8 mouse cellular contexts compared by ENCODE assay signal in genomic region chr4:108834115-108834970, GRCm38 (mm10). TPM values are rescaled to one million over a fixed set of nuclear protein-coding genes. Genes with fewer than 3 reads are reported as not detected.
DNase-seq lines count a peak whose midpoint lies in the region; ATAC-seq and TF ChIP-seq lines count a peak whose summit lies in the region.

Gene Txndc12, plus strand, starts transcription at chr4:108834601.

- H3K4me1 ChIP-seq in CH12.LX (ENCODE audit: control insufficient read depth in 1 of 2, insufficient read depth in 2 of 2): peaks cover 0 to 42% of the 10 kb centered on the region in 2 experiments; a peak in 2 of 4 replicates
- peaks cover 33% of the 10 kb centered on the region for H3K4me1 ChIP-seq in forebrain, embryonic 10.5 days
- peaks cover 42% of the 10 kb centered on the region for H3K4me1 ChIP-seq in heart, embryonic 15.5 days (replicated peaks)
- H3K4me1 ChIP-seq in liver, embryonic 14.5 days (replicated peaks; ENCODE audit: control insufficient read depth in 2 of 2, insufficient read depth in 2 of 2, low read length in 1 of 2): peaks cover 7 to 15% of the 10 kb centered on the region in 2 experiments
- peaks cover 13% of the 10 kb centered on the region; the same call in 1 of the 2 replicates for H3K4me1 ChIP-seq in neural tube, embryonic 11.5 days (ENCODE audit: control insufficient read depth, insufficient read depth, low read length)
- H3K4me1 ChIP-seq in stomach, postnatal 0 days (replicated peaks; ENCODE audit: control insufficient read depth, insufficient read depth): no peaks in the 10 kb centered on the region; the same call in 1 of the 2 replicates

- peak within 1 kb of the TSS; percentile 83 for H3K4me2 ChIP-seq in CH12.LX (ENCODE audit: insufficient read depth, low read depth, poor library complexity, severe bottlenecking)
- peak within 1 kb of the TSS; percentile 83 for H3K4me2 ChIP-seq in heart, embryonic 15.5 days
- H3K4me2 ChIP-seq in liver, embryonic 14.5 days (ENCODE audit: low read depth): peak within 1 kb of the TSS; percentile 94
- peak within 1 kb of the TSS; percentile 84 for H3K4me2 ChIP-seq in neural tube, embryonic 11.5 days (ENCODE audit: low read depth)
- H3K4me2 ChIP-seq in stomach, postnatal 0 days (replicated peaks; ENCODE audit: low read depth): peak within 1 kb of the TSS; percentile 72

- TF ChIP-seq CTCF in CH12.LX (conservative IDR thresholded peaks at IDR 0.05 in 1 of 2, IDR thresholded peaks at IDR 0.05 in 1 of 2; ENCODE audit: low read depth in 2 of 2, low read length in 2 of 2): no peak
- no peak for TF ChIP-seq CTCF in liver, embryonic 14.5 days (IDR thresholded peaks at IDR 0.05; ENCODE audit: low read depth)
- peak; percentile 24; the same call in 1 of the 2 replicates for TF ChIP-seq CTCF in stomach, postnatal 0 days (IDR thresholded peaks at IDR 0.05; ENCODE audit: low read depth)

- WGBS in forebrain, embryonic 10.5 days: under 1% methylated on average over 34 of the region's 34 CpGs
- under 1% methylated on average over 34 of the region's 34 CpGs for WGBS in heart, embryonic 15.5 days
- under 1% methylated on average over 34 of the region's 34 CpGs for WGBS in liver, embryonic 14.5 days (ENCODE audit: insufficient replicate concordance)
- WGBS in neural tube, embryonic 11.5 days: 0% methylated on average over 34 of the region's 34 CpGs
- under 1% methylated on average over 34 of the region's 34 CpGs for WGBS in stomach, postnatal 0 days

- no peak for TF ChIP-seq RAD21 in CH12.LX (IDR thresholded peaks at IDR 0.05; ENCODE audit: low read depth, low read length)

- no peak for TF ChIP-seq EP300 in CH12.LX (IDR thresholded peaks at IDR 0.05; ENCODE audit: low read length)
- TF ChIP-seq EP300 in liver, embryonic 14.5 days (IDR thresholded peaks at IDR 0.05; ENCODE audit: low read depth): peak; percentile 2; the same call in 1 of the 2 replicates
- TF ChIP-seq EP300 in stomach, postnatal 0 days (optimal IDR thresholded peaks at IDR 0.05): no peak

- no peaks in the 10 kb centered on the region for H3K9me3 ChIP-seq in CH12.LX (replicated peaks; ENCODE audit: low read length)
- H3K9me3 ChIP-seq in forebrain, embryonic 10.5 days: no peaks in the 10 kb centered on the region
- H3K9me3 ChIP-seq in heart, embryonic 15.5 days (replicated peaks): no peaks in the 10 kb centered on the region
- no peaks in the 10 kb centered on the region for H3K9me3 ChIP-seq in liver, embryonic 14.5 days (ENCODE audit: control insufficient read depth, low read length)
- no peaks in the 10 kb centered on the region for H3K9me3 ChIP-seq in neural tube, embryonic 11.5 days (ENCODE audit: control insufficient read depth, low read length)
- no peaks in the 10 kb centered on the region for H3K9me3 ChIP-seq in stomach, postnatal 0 days (ENCODE audit: control insufficient read depth, low read length)

- H3K79me2 ChIP-seq in CH12.LX (replicated peaks; ENCODE audit: control insufficient read depth, extremely low read depth, insufficient read depth, poor library complexity, severe bottlenecking): peaks cover 48% of the 10 kb centered on the region

- dilution Hi-C loops in CH12.LX (cut with MboI; ENCODE audit: extremely low pct_ligation_motif_present, extremely low pct_unique_long_range_greater_than_20kb, low sequenced_read_pairs): no loop called here

- peaks cover 8 to 25% of the 10 kb centered on the region in 2 experiments for H3K36me3 ChIP-seq in CH12.LX (replicated peaks in 1 of 2; ENCODE audit: control insufficient read depth in 1 of 2, insufficient read depth in 1 of 2, low read length in 1 of 2)
- peaks cover 18% of the 10 kb centered on the region for H3K36me3 ChIP-seq in forebrain, embryonic 10.5 days (replicated peaks)
- H3K36me3 ChIP-seq in heart, embryonic 15.5 days: peaks cover 6% of the 10 kb centered on the region; the same call in 1 of the 2 replicates
- peaks cover 4% of the 10 kb centered on the region; the same call in 1 of the 2 replicates for H3K36me3 ChIP-seq in liver, embryonic 14.5 days (replicated peaks; ENCODE audit: control insufficient read depth, insufficient read depth, low read depth)
- no peaks in the 10 kb centered on the region for H3K36me3 ChIP-seq in neural tube, embryonic 11.5 days (ENCODE audit: control insufficient read depth, insufficient read depth, low read length)
- H3K36me3 ChIP-seq in stomach, postnatal 0 days (ENCODE audit: control insufficient read depth, insufficient read depth, low read length): no peaks in the 10 kb centered on the region

- ATAC-seq in heart, embryonic 15.5 days (replicated peaks; ENCODE audit: insufficient number of reproducible peaks, insufficient read depth, low FRiP score, low read depth): peak; percentile 78
- peak; percentile 52 for ATAC-seq in liver, embryonic 14.5 days (ENCODE audit: insufficient read depth)
- peak; percentile 77 for ATAC-seq in neural tube, embryonic 11.5 days (ENCODE audit: insufficient read depth, low FRiP score, low TSS enrichment)
- peak; percentile 73 for ATAC-seq in stomach, postnatal 0 days (ENCODE audit: low FRiP score, low TSS enrichment)

- in situ Hi-C loops in CH12.LX (cut with MboI; ENCODE audit: low pct_ligation_motif_present, low pct_unique_long_range_greater_than_20kb, low sequenced_read_pairs): no loop called here

- H3K9ac ChIP-seq in CH12.LX (ENCODE audit: insufficient read depth, low read depth): peak within 1 kb of the TSS; percentile 98
- H3K9ac ChIP-seq in heart, embryonic 15.5 days: peak within 1 kb of the TSS; percentile 92
- peak within 1 kb of the TSS; percentile 90 for H3K9ac ChIP-seq in liver, embryonic 14.5 days (replicated peaks)
- peak within 1 kb of the TSS; percentile 100 for H3K9ac ChIP-seq in neural tube, embryonic 11.5 days (ENCODE audit: low read length)
- H3K9ac ChIP-seq in stomach, postnatal 0 days (ENCODE audit: low read length): peak within 1 kb of the TSS; percentile 98

- peak within 1 kb of the TSS; percentile 98 for H3K27ac ChIP-seq in CH12.LX (ENCODE audit: insufficient read depth, low read depth)
- peak within 1 kb of the TSS; percentile 99 for H3K27ac ChIP-seq in forebrain, embryonic 10.5 days
- H3K27ac ChIP-seq in heart, embryonic 15.5 days: peak within 1 kb of the TSS; percentile 100
- peak within 1 kb of the TSS; percentile 89 for H3K27ac ChIP-seq in liver, embryonic 14.5 days
- peak within 1 kb of the TSS; percentile 99 for H3K27ac ChIP-seq in neural tube, embryonic 11.5 days (ENCODE audit: low read depth, low read length)
- H3K27ac ChIP-seq in stomach, postnatal 0 days (replicated peaks): peak within 1 kb of the TSS; percentile 93

- peak; percentile 76 for TF ChIP-seq POLR2A in CH12.LX (IDR thresholded peaks at IDR 0.05; ENCODE audit: low read depth, low read length)

- peak; percentile 87 for DNase-seq in CH12.LX (ENCODE audit: extremely low read depth)
- DNase-seq in c-Kit-positive CD71-negative TER-119-negative erythroid progenitor cells, embryonic 14.5 days (ENCODE audit: low read depth): peak; percentile 84
- peak; percentile 90 for DNase-seq in forebrain, embryonic 10.5 days (ENCODE audit: extremely low spot score, low spot score)
- DNase-seq in kidney, postnatal 25 days: peak; percentile 95
- DNase-seq in liver, embryonic 14.5 days (ENCODE audit: low read depth in 3 of 3, low spot score in 3 of 3): peak; percentile 63 to 74 (median 68)
- peak; percentile 90 for DNase-seq in neural tube, embryonic 11.5 days (ENCODE audit: low spot score)
- peak; percentile 87 for DNase-seq in stomach, postnatal 0 days (ENCODE audit: low spot score)

- H3K27me3 ChIP-seq in CH12.LX (replicated peaks): no peaks in the 10 kb centered on the region
- no peaks in the 10 kb centered on the region for H3K27me3 ChIP-seq in forebrain, embryonic 10.5 days (ENCODE audit: poor library complexity, severe bottlenecking)
- no peaks in the 10 kb centered on the region for H3K27me3 ChIP-seq in heart, embryonic 15.5 days
- H3K27me3 ChIP-seq in liver, embryonic 14.5 days (ENCODE audit: control insufficient read depth, insufficient read depth, low read length): no peaks in the 10 kb centered on the region
- H3K27me3 ChIP-seq in neural tube, embryonic 11.5 days (ENCODE audit: control insufficient read depth, insufficient read depth, low read length): no peaks in the 10 kb centered on the region
- H3K27me3 ChIP-seq in stomach, postnatal 0 days (ENCODE audit: control insufficient read depth, insufficient read depth, low read length): no peaks in the 10 kb centered on the region

- peak within 1 kb of the TSS; percentile 72 to 89 (median 76) for H3K4me3 ChIP-seq in CH12.LX (replicated peaks in 1 of 3; ENCODE audit: low read depth in 2 of 3, low read length in 2 of 3, poor library complexity in 1 of 3)
- H3K4me3 ChIP-seq in forebrain, embryonic 10.5 days: peak within 1 kb of the TSS; percentile 77
- peak within 1 kb of the TSS; percentile 82 for H3K4me3 ChIP-seq in heart, embryonic 15.5 days
- peak within 1 kb of the TSS; percentile 98 to 99 for H3K4me3 ChIP-seq in liver, embryonic 14.5 days (ENCODE audit: insufficient read depth in 1 of 2, low read depth in 2 of 2, low read length in 2 of 2)
- H3K4me3 ChIP-seq in neural tube, embryonic 11.5 days (ENCODE audit: low read depth, low read length): peak within 1 kb of the TSS; percentile 91
- H3K4me3 ChIP-seq in stomach, postnatal 0 days (ENCODE audit: low read depth, low read length): peak within 1 kb of the TSS; percentile 94

TF ChIP-seq in CH12.LX, 34 proteins besides CTCF, POLR2A, EP300 and RAD21 (continues in another document):
- TF ChIP-seq GABPA (IDR thresholded peaks at IDR 0.05; ENCODE audit: insufficient replicate concordance, low read depth, low read length) (no peak), NELFE (IDR thresholded peaks at IDR 0.05; ENCODE audit: low read depth, low read length) (peak; percentile 86), ZKSCAN1 (IDR thresholded peaks at IDR 0.05; ENCODE audit: borderline replicate concordance, low read depth, low read length) (no peak), IRF4 (IDR thresholded peaks at IDR 0.05; ENCODE audit: low read depth, low read length) (peak; percentile 35; the same call in 1 of the 2 replicates), HCFC1 (IDR thresholded peaks at IDR 0.05; ENCODE audit: low read depth, low read length) (peak; percentile 79), SIN3A (IDR thresholded peaks at IDR 0.05; ENCODE audit: low read length) (peak; percentile 76; the same call in 1 of the 2 replicates), MYC (IDR thresholded peaks at IDR 0.05; ENCODE audit: low read depth, low read length) (peak; percentile 7; the same call in 1 of the 2 replicates)

RNA-seq across cellular contexts. Expression of gene Txndc12, which starts in this region (rescaled TPM):
- 35.9 and 45.5 TPM in 2 replicates for total RNA-seq in CH12.LX (2012; rRNA removed)
- 61.4 and 62.3 TPM in 2 replicates for total RNA-seq in CH12.LX (2014; rRNA removed)
- polyA plus RNA-seq in CH12.LX (2012; ENCODE audit: insufficient read length, low read depth): 44.1 and 52.7 TPM in 2 replicates
- 91.5 and 94.5 TPM in 2 replicates for polyA plus RNA-seq in forebrain, embryonic 10.5 days (2016; fragmentation: Nextera tagmentation; extraction: Ambion mirVana)
- 107 and 122 TPM in 2 replicates for polyA plus RNA-seq in heart, embryonic 15.5 days (2015; fragmentation: Nextera tagmentation; extraction: Ambion mirVana)
- polyA plus RNA-seq in liver, embryonic 14.5 days (2012; rRNA removed): 7.8 and 12.4 TPM in 2 replicates
- 25.1 and 26.3 TPM in 2 replicates for polyA plus RNA-seq in liver, embryonic 14.5 days (2014; fragmentation: Nextera tagmentation; extraction: Ambion mirVana)
- polyA plus RNA-seq in neural tube, embryonic 11.5 days (2014; fragmentation: Nextera tagmentation; extraction: Ambion mirVana): 104 and 105 TPM in 2 replicates
- polyA plus RNA-seq in stomach, postnatal 0 days (2015; fragmentation: Nextera tagmentation; extraction: Ambion mirVana): 64.0 and 66.7 TPM in 2 replicates

Comparison
In these comparisons a context has a peak if more than half of its experiments do, and no peak if none do; other contexts are left out.
1. Peak in every context shown above with its lines: DNase-seq, ATAC-seq, H3K4me3 ChIP-seq and H3K27ac ChIP-seq.